Mouse (Mus musculus): ENCODE data around the gene Fhl1.

DNA sequence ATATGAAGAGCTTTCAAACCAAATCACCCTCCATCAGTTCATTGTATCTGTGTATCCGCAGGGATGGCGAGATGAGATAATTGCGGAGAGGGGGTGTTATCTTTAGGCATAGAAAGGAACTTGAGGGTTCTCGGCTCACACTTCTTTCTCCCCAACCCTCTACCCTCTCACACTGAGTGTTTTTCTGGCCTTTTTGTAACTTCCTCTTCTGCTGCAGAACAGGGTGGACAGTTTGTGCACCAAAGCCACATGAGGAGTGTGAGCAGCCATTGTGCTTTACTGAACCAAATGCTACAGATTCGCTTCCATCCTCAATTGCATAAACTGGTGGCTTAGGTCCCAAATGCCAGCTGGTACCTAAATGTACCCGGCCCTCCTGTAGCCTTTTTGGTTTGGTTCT, 104.3 kb downstream of the Fhl1 start:
- no peak for TF ChIP-seq POLR2A (IDR thresholded peaks at IDR 0.05; ENCODE audit: insufficient read length, low read depth)
- TF ChIP-seq E2F4 (IDR thresholded peaks at IDR 0.05; ENCODE audit: insufficient read depth) = no peak
- TF ChIP-seq USF1 (IDR thresholded peaks at IDR 0.05; ENCODE audit: low read depth) = no peak
- TF ChIP-seq POLR2AphosphoS2 (IDR thresholded peaks at IDR 0.05; ENCODE audit: insufficient read length, low read depth) = no peak
- no peak for TF ChIP-seq MAX (IDR thresholded peaks at IDR 0.05; ENCODE audit: low read depth)
- no peak for TF ChIP-seq SRF (IDR thresholded peaks at IDR 0.05; ENCODE audit: control insufficient read depth, insufficient read length, low read depth)
- TF ChIP-seq TCF12 (IDR thresholded peaks at IDR 0.05; ENCODE audit: insufficient read depth, poor library complexity, severe bottlenecking) = no peak
- no peak for TF ChIP-seq MYOD1 (IDR thresholded peaks at IDR 0.05; ENCODE audit: control insufficient read depth in 1 of 3, insufficient read length in 2 of 3, low read depth in 2 of 3)
